In the genomic region with DNA sequence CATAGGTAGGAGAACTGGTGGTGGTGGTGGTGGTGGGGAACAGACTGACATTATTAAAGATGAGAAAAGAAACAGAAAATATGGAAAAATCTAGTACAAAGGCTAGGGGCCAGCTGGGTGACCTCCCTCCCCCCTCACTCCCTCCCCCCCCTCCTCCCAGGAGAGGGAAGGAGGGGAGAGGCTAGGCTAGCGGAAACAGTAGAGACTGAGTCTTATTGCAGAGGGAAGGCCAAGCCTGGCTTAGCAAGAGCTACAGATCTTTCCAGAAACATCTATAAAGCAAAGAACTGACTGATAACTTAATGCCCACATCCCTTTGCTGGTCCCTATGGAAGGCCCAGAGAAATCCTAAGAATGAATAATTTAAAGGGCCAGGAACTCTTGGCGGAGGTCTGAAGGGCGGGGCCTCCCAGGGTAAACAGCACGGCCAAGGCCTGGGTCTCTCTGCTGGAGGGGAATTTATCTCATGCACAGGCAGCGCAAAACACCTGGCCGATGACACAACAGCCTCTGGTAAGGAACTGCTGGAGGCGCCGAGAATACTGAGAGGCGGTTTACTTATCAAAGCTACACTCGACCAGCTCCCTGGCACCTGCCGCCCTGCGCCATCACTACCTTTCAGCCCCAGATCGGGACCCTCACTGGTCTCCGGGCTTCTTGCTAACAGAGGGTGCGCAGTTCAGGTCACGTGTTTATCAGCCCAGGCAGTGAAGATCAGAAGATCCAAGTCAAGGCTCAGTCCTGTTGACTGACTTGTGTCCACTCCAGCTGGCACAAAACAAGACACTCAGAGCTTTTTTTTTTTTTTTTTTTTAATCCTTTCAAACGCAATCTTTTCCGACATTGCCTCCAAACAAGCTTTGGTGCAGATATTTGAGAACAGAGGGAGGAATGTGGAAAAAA, we compare ENCODE assay signal across 7 mouse cellular contexts. TPM values are rescaled to one million over a fixed set of nuclear protein-coding genes. Genes with fewer than 3 reads are reported as not detected.
A peak's percentile ranks its signal among the peaks of the same experiment; 100 is the strongest.
DNase-seq lines count a peak whose midpoint lies in the region; ATAC-seq lines count a peak whose summit lies in the region.

No protein-coding gene starts in this region.

- H3K9me3 ChIP-seq in lung, embryonic 15.5 days = no peaks in the 10 kb centered on the region
- no peaks in the 10 kb centered on the region for H3K9me3 ChIP-seq in limb, embryonic 12.5 days
- no peaks in the 10 kb centered on the region for H3K9me3 ChIP-seq in stomach, embryonic 14.5 days (ENCODE audit: control insufficient read depth, low read depth, low read length)

- no peak overlapping the region for H3K9ac ChIP-seq in lung, embryonic 15.5 days
- H3K9ac ChIP-seq in limb, embryonic 12.5 days (replicated peaks) = no peak overlapping the region
- no peak overlapping the region for H3K9ac ChIP-seq in stomach, embryonic 14.5 days (replicated peaks; ENCODE audit: low read depth, low read length)

- no peak overlapping the region for H3K4me3 ChIP-seq in lung, embryonic 15.5 days
- H3K4me3 ChIP-seq in limb, embryonic 12.5 days (replicated peaks) = no peak overlapping the region
- no peak overlapping the region for H3K4me3 ChIP-seq in stomach, embryonic 14.5 days (ENCODE audit: low read depth, low read length)

- H3K4me1 ChIP-seq in lung, embryonic 15.5 days = peaks cover 21% of the 10 kb centered on the region
- peaks cover 43% of the 10 kb centered on the region for H3K4me1 ChIP-seq in limb, embryonic 12.5 days (replicated peaks)
- H3K4me1 ChIP-seq in stomach, embryonic 14.5 days (ENCODE audit: control insufficient read depth, insufficient read depth, low read length) = peaks cover 18% of the 10 kb centered on the region

- DNase-seq in lung, postnatal 10 days = no peak
- DNase-seq in gastrocnemius, postnatal 36 days = peak; percentile 36 to 39
- DNase-seq in frontal cortex, postnatal 14 days (ENCODE audit: low spot score in 2 of 2) = no peak
- DNase-seq in ovary, adult 18-20 months (ENCODE audit: low spot score) = no peak

- intact Hi-C loops in gastrocnemius, postnatal 36 days (cut with DNase I) = loop anchor here (5.0 kb wide), 1 partner anchor 63 kb away; no protein-coding TSS in a partner anchor

- H3K36me3 ChIP-seq in lung, embryonic 15.5 days = peaks cover 2% of the 10 kb centered on the region
- peaks cover 29% of the 10 kb centered on the region for H3K36me3 ChIP-seq in limb, embryonic 12.5 days
- H3K36me3 ChIP-seq in stomach, embryonic 14.5 days (ENCODE audit: control insufficient read depth, insufficient read depth, low read length) = peaks cover 5% of the 10 kb centered on the region; the same call in 1 of the 2 replicates

- no peak overlapping the region for H3K27ac ChIP-seq in lung, embryonic 15.5 days
- peak overlapping the region; percentile 79 for H3K27ac ChIP-seq in limb, embryonic 12.5 days
- no peak overlapping the region for H3K27ac ChIP-seq in stomach, embryonic 14.5 days (ENCODE audit: low read length)

- ATAC-seq in lung, embryonic 15.5 days (ENCODE audit: borderline replicate concordance, extremely low read depth, low FRiP score, low TSS enrichment) = no peak; the same call in 1 of the 2 replicates
- ATAC-seq in limb, embryonic 12.5 days (ENCODE audit: insufficient number of reproducible peaks, insufficient read depth, low FRiP score, low TSS enrichment, low read depth) = no peak
- ATAC-seq in stomach, embryonic 14.5 days (ENCODE audit: insufficient number of reproducible peaks, insufficient read depth, low FRiP score, low read depth) = 0 out of 2 replicates have a peak, but pooled peaks have one; percentile 8

- peak overlapping the region; percentile 39; the same call in 1 of the 2 replicates for H3K4me2 ChIP-seq in lung, embryonic 15.5 days
- peak overlapping the region; percentile 23; the same call in 1 of the 2 replicates for H3K4me2 ChIP-seq in limb, embryonic 12.5 days
- H3K4me2 ChIP-seq in stomach, embryonic 14.5 days (replicated peaks; ENCODE audit: low read depth, low read length) = peak overlapping the region; percentile 20; the same call in 1 of the 2 replicates

- peaks cover 16% of the 10 kb centered on the region for H3K27me3 ChIP-seq in lung, embryonic 15.5 days
- H3K27me3 ChIP-seq in limb, embryonic 12.5 days = peaks cover 16% of the 10 kb centered on the region
- 0 out of 2 replicates have a peak, but pooled peaks cover 4% of the 10 kb centered on the region for H3K27me3 ChIP-seq in stomach, embryonic 14.5 days (ENCODE audit: control insufficient read depth, insufficient read depth, low read length)

- 12% methylated on average over 18 of the region's 18 CpGs for WGBS in lung, embryonic 15.5 days
- WGBS in limb, embryonic 12.5 days = 13% methylated on average over 18 of the region's 18 CpGs
- 14% methylated on average over 18 of the region's 18 CpGs for WGBS in stomach, embryonic 14.5 days

RNA-seq across cellular contexts. Expression of a gene that starts 4.4 kb away (rescaled TPM):
- polyA plus RNA-seq in lung, embryonic 15.5 days (2015; fragmentation: Nextera tagmentation; extraction: Ambion mirVana) = 0.06 TPM in 1 of 2 replicates, not detected in the other
- under 1 TPM; 0.47 to 0.48 TPM for total RNA-seq in gastrocnemius, postnatal 36 days (2021)
- polyA plus RNA-seq in limb, embryonic 12.5 days (2016; fragmentation: Nextera tagmentation; extraction: Ambion mirVana) = 0.20 and 0.64 TPM in 2 replicates
- 0.17 TPM in 1 of 2 replicates, not detected in the other for polyA plus RNA-seq in stomach, embryonic 14.5 days (2014; fragmentation: Nextera tagmentation; extraction: Ambion mirVana)

RNA-seq across cellular contexts. Expression of a gene that starts 8.8 kb away (rescaled TPM):
- 6.5 and 8.3 TPM in 2 replicates for polyA plus RNA-seq in lung, embryonic 15.5 days (2015; fragmentation: Nextera tagmentation; extraction: Ambion mirVana)
- 1 to 10 TPM; 2.3 to 2.7 TPM for total RNA-seq in gastrocnemius, postnatal 36 days (2021)
- 8.0 and 9.7 TPM in 2 replicates for polyA plus RNA-seq in limb, embryonic 12.5 days (2016; fragmentation: Nextera tagmentation; extraction: Ambion mirVana)
- polyA plus RNA-seq in stomach, embryonic 14.5 days (2014; fragmentation: Nextera tagmentation; extraction: Ambion mirVana) = 9.8 and 9.9 TPM in 2 replicates

RNA-seq across cellular contexts. Expression of a gene that starts 20.9 kb away (rescaled TPM):
- 9.4 and 9.6 TPM in 2 replicates for polyA plus RNA-seq in lung, embryonic 15.5 days (2015; fragmentation: Nextera tagmentation; extraction: Ambion mirVana)
- total RNA-seq in gastrocnemius, postnatal 36 days (2021) = 1 to 10 TPM; 2.0 to 2.9 TPM
- 8.4 and 9.7 TPM in 2 replicates for polyA plus RNA-seq in limb, embryonic 12.5 days (2016; fragmentation: Nextera tagmentation; extraction: Ambion mirVana)
- 8.1 and 10.7 TPM in 2 replicates for polyA plus RNA-seq in stomach, embryonic 14.5 days (2014; fragmentation: Nextera tagmentation; extraction: Ambion mirVana)

RNA-seq across cellular contexts. Expression of a gene that starts 21.0 kb away (rescaled TPM):
- 35.7 and 37.1 TPM in 2 replicates for polyA plus RNA-seq in lung, embryonic 15.5 days (2015; fragmentation: Nextera tagmentation; extraction: Ambion mirVana)
- total RNA-seq in gastrocnemius, postnatal 36 days (2021) = 10 to 100 TPM; 13.6 to 13.8 TPM
- 36.0 and 37.6 TPM in 2 replicates for polyA plus RNA-seq in limb, embryonic 12.5 days (2016; fragmentation: Nextera tagmentation; extraction: Ambion mirVana)
- 37.1 and 39.2 TPM in 2 replicates for polyA plus RNA-seq in stomach, embryonic 14.5 days (2014; fragmentation: Nextera tagmentation; extraction: Ambion mirVana)

RNA-seq across cellular contexts. Expression of a gene that starts 21.1 kb away (rescaled TPM):
- polyA plus RNA-seq in lung, embryonic 15.5 days (2015; fragmentation: Nextera tagmentation; extraction: Ambion mirVana) = 0.08 and 0.21 TPM in 2 replicates
- total RNA-seq in gastrocnemius, postnatal 36 days (2021) = not detected
- 0.20 and 0.31 TPM in 2 replicates for polyA plus RNA-seq in limb, embryonic 12.5 days (2016; fragmentation: Nextera tagmentation; extraction: Ambion mirVana)
- 0.14 and 0.20 TPM in 2 replicates for polyA plus RNA-seq in stomach, embryonic 14.5 days (2014; fragmentation: Nextera tagmentation; extraction: Ambion mirVana)

Comparison
In these comparisons a context has a peak if more than half of its experiments do, and no peak if none do; other contexts are left out.
1. DNase-seq: peak in gastrocnemius, postnatal 36 days (2 of 2); none in lung, postnatal 10 days (single experiment), frontal cortex, postnatal 14 days (0 of 2) and ovary, adult 18-20 months (single experiment).
2. Peak in every context shown above with its lines, with median percentiles within 50 percentile points of each other: H3K4me2 ChIP-seq.